Mouse (Mus musculus) midbrain, postnatal 0 days (tissue): ENCODE data around the gene Tfb2m. TPM values are rescaled to one million over a fixed set of nuclear protein-coding genes. Genes with fewer than 3 reads are reported as not detected.

Source experiments
- ATAC-seq: fragments of 200-750 bp; cut with Nextera tagmentation; 2 replicates; pipeline ENCODE4 v1.8.0; 2017; ENCODE audit warnings: moderate number of reproducible peaks, mild to moderate bottlenecking, moderate TSS enrichment, moderate library complexity; ENCODE audit not compliant: low FRiP score
- DNase-seq: peaks from one replicate; pipeline ENCODE4 v3.0.0-alpha.2; 2015; ENCODE audit warnings: low spot score
- H3K27ac ChIP-seq: fragments of 300-500 bp; sonication (generic); 2 replicates; pipeline ENCODE4 v1.5.1; 2014; ENCODE audit warnings: low read depth, mild to moderate bottlenecking, low read length, mixed read lengths
- H3K27me3 ChIP-seq: fragments of 300-500 bp; sonication (generic); 2 replicates; pipeline ENCODE4 v1.6.1; 2014; ENCODE audit warnings: low read length, control low read depth, mixed read lengths; ENCODE audit not compliant: insufficient read depth
- H3K36me3 ChIP-seq: fragments of 300-500 bp; sonication (generic); 2 replicates; pipeline ENCODE4 v1.6.1; 2014; ENCODE audit warnings: low read length, control low read depth, mixed read lengths; ENCODE audit not compliant: insufficient read depth
- H3K4me1 ChIP-seq: fragments of 300-500 bp; sonication (generic); 2 replicates; pipeline ENCODE4 v1.6.1; 2014; ENCODE audit warnings: mild to moderate bottlenecking, control low read depth, antibody characterized with exemption, low read length, mixed read lengths; ENCODE audit not compliant: insufficient read depth
- H3K4me2 ChIP-seq: fragments of 300-500 bp; sonication (generic); 2 replicates; pipeline ENCODE4 v1.6.1; 2014; ENCODE audit warnings: low read depth, mild to moderate bottlenecking, low read length, mixed read lengths; ENCODE audit not compliant: poor library complexity, severe bottlenecking
- H3K4me3 ChIP-seq: fragments of 300-500 bp; sonication (generic); 2 replicates; pipeline ENCODE4 v1.5.1; 2014; ENCODE audit warnings: low read depth, mild to moderate bottlenecking, low read length, moderate library complexity
- H3K9ac ChIP-seq: fragments of 300-500 bp; sonication (generic); replicated peaks from 2 replicates; pipeline ENCODE4 v1.6.1; 2014; ENCODE audit warnings: mild to moderate bottlenecking, low read length, moderate library complexity, mixed read lengths; ENCODE audit not compliant: poor library complexity, severe bottlenecking
- H3K9me3 ChIP-seq: fragments of 300-500 bp; sonication (generic); 2 replicates; pipeline ENCODE4 v1.6.1; 2016; ENCODE audit warnings: low read length, control low read depth
- CTCF ChIP-seq: IDR thresholded peaks from 2 replicates; pipeline ENCODE4 v1.5.1; 2016; ENCODE audit warnings: antibody characterized with exemption, mild to moderate bottlenecking
- WGBS: fragments of 180-500 bp; shearing (Covaris S2); extraction: QIAGEN DNeasy Blood & Tissue Kit; methylation state at CpG from one replicate; pipeline ENCODE4 v1.1.7; 2014; 5-methylcytosine and 5-hydroxymethylcytosine counted together
- polyA plus RNA-seq: library from polyadenylated mRNA; unstranded; fragments of >200 nt; fragmentation: Nextera tagmentation; extraction: Ambion mirVana; gene quantifications from 2 replicates; pipeline ENCODE4 v1.2.1, GENCODE M21; 2015
- total RNA-seq: library from RNA; depleted of rRNA; stranded (reverse); fragments of >200 nt; gene quantifications from 2 replicates; pipeline ENCODE4 v1.2.3, GENCODE M21; 2014

Tfb2m gene
- total and polyA plus RNA-seq, 2 experiments from 2014 or later = 13.4 to 31.1 TPM

- Histone ChIP-seq H3K4me1 (no peaks in the 10 kb centered on the region), H3K4me2 (no peak overlapping the region), H3K4me3 (no peak overlapping the region), H3K9ac (no peak overlapping the region), H3K9me3 (no peaks in the 10 kb centered on the region), H3K36me3 (0 out of 2 replicates have a peak, but pooled peaks cover 6% of the 10 kb centered on the region), H3K27me3 (no peaks in the 10 kb centered on the region), H3K27ac (no peak overlapping the region)
- ATAC-seq = no peak
- TF ChIP-seq CTCF = no peak
- 65% methylated on average over 9 of the region's 9 CpGs for WGBS
- no peak for DNase-seq
Observed at GRCm38 (mm10) chr1:179585646-179586045, 39.6 kb upstream of the Tfb2m start.

GRCm38 (mm10) chr1:179584220-179584619 lies 38.2 kb upstream of the Tfb2m start:
- ATAC-seq = no peak
- H3K36me3 ChIP-seq = peaks cover 15% of the 10 kb centered on the region
- no peak overlapping the region for H3K27ac ChIP-seq
- no peak overlapping the region for H3K4me3 ChIP-seq
- 92% methylated on average over 4 of the region's 4 CpGs for WGBS
- H3K27me3 ChIP-seq = no peaks in the 10 kb centered on the region
- H3K9ac ChIP-seq = no peak overlapping the region
- no peak for DNase-seq
- H3K4me1 ChIP-seq = no peaks in the 10 kb centered on the region
- no peak overlapping the region for H3K4me2 ChIP-seq
- no peak for TF ChIP-seq CTCF
- no peaks in the 10 kb centered on the region for H3K9me3 ChIP-seq

DNA sequence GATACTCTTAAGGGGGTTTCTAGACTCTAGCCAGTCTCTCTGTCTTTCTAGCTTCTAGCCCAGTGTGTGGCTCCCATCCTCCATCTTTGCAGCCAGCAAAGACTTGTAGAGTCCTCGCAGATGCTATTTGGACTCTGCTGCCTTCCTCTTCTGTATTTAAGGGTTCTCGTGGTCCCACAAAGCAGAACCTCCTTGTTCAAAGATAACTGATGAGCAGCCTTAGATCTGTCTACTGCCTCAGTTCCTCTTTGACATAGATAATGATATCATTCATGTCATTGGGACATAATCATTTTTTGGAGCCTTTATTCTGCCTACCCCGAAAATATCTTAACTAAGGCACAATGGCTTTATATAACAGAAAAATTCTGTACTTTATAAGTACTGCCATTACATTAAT lies 37.0 kb upstream of the Tfb2m start:
- no peaks in the 10 kb centered on the region for H3K4me1 ChIP-seq

GRCm38 (mm10) chr1:179582021-179582433 lies 36.0 kb upstream of the Tfb2m start:
- Histone ChIP-seq H3K27ac (no peak overlapping the region), H3K4me1 (no peaks in the 10 kb centered on the region), H3K9ac (no peak overlapping the region), H3K4me3 (no peak overlapping the region), H3K36me3 (peaks cover 15% of the 10 kb centered on the region), H3K9me3 (no peaks in the 10 kb centered on the region), H3K4me2 (no peak overlapping the region), H3K27me3 (no peaks in the 10 kb centered on the region)
- ATAC-seq = no peak
- TF ChIP-seq CTCF = no peak
- 68% methylated on average over 6 of the region's 6 CpGs for WGBS
- no peak for DNase-seq

More for the DNA sequence above, 37.0 kb upstream of the Tfb2m start:
- Histone ChIP-seq H3K27me3 (no peaks in the 10 kb centered on the region), H3K36me3 (peaks cover 15% of the 10 kb centered on the region), H3K4me2 (no peak overlapping the region), H3K9ac (no peak overlapping the region), H3K27ac (no peak overlapping the region), H3K9me3 (no peaks in the 10 kb centered on the region), H3K4me3 (no peak overlapping the region)
- no peak for TF ChIP-seq CTCF
- DNase-seq (no peak), ATAC-seq (no peak)
- WGBS = 92% methylated on average over 3 of the region's 3 CpGs

DNA sequence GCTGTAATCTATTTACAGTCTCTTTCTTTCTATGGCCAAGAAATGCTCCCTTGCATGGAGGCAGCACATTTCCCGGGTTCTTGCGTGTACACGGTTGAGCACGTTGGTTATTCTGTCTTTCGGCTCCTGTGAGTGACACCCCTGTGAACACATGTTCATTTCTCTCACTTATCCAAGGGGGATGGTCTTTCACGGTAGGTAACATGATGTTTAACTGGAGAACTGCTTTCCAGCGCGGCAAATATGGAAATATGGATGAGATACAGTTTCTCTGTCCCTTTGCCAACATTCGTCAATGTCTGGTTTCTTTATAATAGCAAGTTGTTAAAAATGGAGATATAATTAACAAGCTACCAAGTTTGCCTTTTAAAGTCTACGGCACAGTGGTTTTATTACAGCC lies 35.4 kb upstream of the Tfb2m start:
- Histone ChIP-seq H3K36me3 (peaks cover 15% of the 10 kb centered on the region), H3K4me1 (no peaks in the 10 kb centered on the region), H3K4me2 (no peak overlapping the region), H3K27me3 (no peaks in the 10 kb centered on the region), H3K9ac (no peak overlapping the region), H3K9me3 (no peaks in the 10 kb centered on the region), H3K4me3 (no peak overlapping the region), H3K27ac (no peak overlapping the region)
- no peak for TF ChIP-seq CTCF
- WGBS = 89% methylated on average over 10 of the region's 10 CpGs
- DNase-seq (no peak), ATAC-seq (no peak)

DNA sequence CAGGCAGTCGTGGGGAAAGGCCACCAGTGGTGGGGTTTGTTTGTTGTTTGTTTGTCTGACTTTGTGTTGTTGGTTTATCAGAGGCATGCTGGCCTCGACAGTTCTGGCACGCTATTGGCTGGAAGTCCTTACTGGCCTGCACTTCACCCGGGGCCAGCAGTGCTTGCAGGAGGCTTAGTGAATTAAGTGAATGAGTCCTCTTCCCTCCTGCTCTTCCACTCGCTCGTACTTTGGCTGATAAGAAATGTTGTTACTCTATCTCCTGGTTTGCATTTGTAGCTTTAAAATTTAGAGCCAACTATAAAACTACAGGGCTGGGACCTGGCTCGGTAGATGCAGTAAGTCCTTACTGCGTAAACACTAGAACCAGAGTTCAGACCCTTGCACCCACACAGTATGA lies 34.1 kb upstream of the Tfb2m start:
- 84% methylated on average over 8 of the region's 8 CpGs for WGBS
- no peak for TF ChIP-seq CTCF
- H3K4me3 ChIP-seq = no peak overlapping the region
- no peak overlapping the region for H3K4me2 ChIP-seq
- no peak overlapping the region for H3K27ac ChIP-seq
- no peaks in the 10 kb centered on the region for H3K4me1 ChIP-seq
- ATAC-seq (no peak), DNase-seq (no peak)
- H3K36me3 ChIP-seq = peaks cover 15% of the 10 kb centered on the region
- H3K9me3 ChIP-seq = no peaks in the 10 kb centered on the region
- no peaks in the 10 kb centered on the region for H3K27me3 ChIP-seq
- no peak overlapping the region for H3K9ac ChIP-seq
